Mouse (Mus musculus) liver, adult 2 months (tissue): ENCODE results near the gene Ccdc3.

Source experiments
- CTCF ChIP-seq: fragments of 200-500 bp; IDR thresholded peaks from 2 replicates; pipeline ENCODE4 v1.5.1; 2011; ENCODE audit warnings: low read depth, low read length, control low read depth
- POLR2A ChIP-seq: fragments of 200-500 bp; IDR thresholded peaks from 2 replicates; pipeline ENCODE4 v1.6.1; 2011; ENCODE audit warnings: low read length, control low read depth; ENCODE audit not compliant: insufficient read depth; ENCODE audit errors: extremely low read depth

- TF ChIP-seq POLR2A (no peak), CTCF (no peak)
Observed at GRCm38 (mm10) chr2:5171301-5172000, 33.9 kb downstream of the Ccdc3 start.
